Mouse (Mus musculus) bone marrow, adult 2 months (tissue): ENCODE measurements around the gene Prkca. TPM values are rescaled to one million over a fixed set of nuclear protein-coding genes. Genes with fewer than 3 reads are reported as not detected.

Experiments used
- H3K27ac ChIP-seq: fragments of 200-500 bp; 2 replicates; pipeline ENCODE4 v1.5.1; 2012; ENCODE audit warnings: low read depth, mild to moderate bottlenecking, control low read depth, inconsistent platforms, low read length; ENCODE audit not compliant: control insufficient read depth, poor library complexity, insufficient read depth
- H3K4me1 ChIP-seq: fragments of 200-500 bp; 2 replicates; pipeline ENCODE4 v1.6.1; 2011; ENCODE audit warnings: low read length; ENCODE audit not compliant: control insufficient read depth, insufficient read depth
- H3K4me3 ChIP-seq: fragments of 200-500 bp; replicated peaks from 2 replicates; pipeline ENCODE3; 2011; ENCODE audit warnings: mild to moderate bottlenecking, low read depth, low read length, control low read depth; ENCODE audit not compliant: control insufficient read depth
- CTCF ChIP-seq: fragments of 200-500 bp; IDR thresholded peaks from 2 replicates; pipeline ENCODE4 v1.5.1; 2011; ENCODE audit warnings: low read length, control low read depth; ENCODE audit not compliant: control insufficient read depth, insufficient read depth
- POLR2A ChIP-seq: fragments of 200-500 bp; IDR thresholded peaks from 2 replicates; pipeline ENCODE4 v1.6.1; 2011; ENCODE audit warnings: low read depth, mild to moderate bottlenecking, control low read depth, low read length, borderline replicate concordance; ENCODE audit not compliant: control insufficient read depth
- WGBS: fragments of 180-500 bp; shearing (Covaris S2); methylation state at CpG from one replicate; pipeline ENCODE4 v1.1.7; 2018; 5-methylcytosine and 5-hydroxymethylcytosine counted together
- polyA plus RNA-seq: library from polyadenylated mRNA; stranded (reverse); fragments of >200 nt; gene quantifications from 2 replicates; pipeline ENCODE4 v1.2.4, GENCODE M21; 2011; ENCODE audit warnings: low replicate concordance; ENCODE audit not compliant: missing spikeins, insufficient read depth, insufficient read length

The Prkca gene
- polyA plus RNA-seq, 1 experiment: 33.8 TPM

GRCm38 (mm10) chr11:108118814-108119213, 224.9 kb downstream of the Prkca start:
- H3K4me1 ChIP-seq: no peaks in the 10 kb centered on the region; the same call in 1 of the 2 replicates
- WGBS: 82% methylated on average over 2 of the region's 2 CpGs
- TF ChIP-seq CTCF (no peak), POLR2A (no peak)
- no peak overlapping the region for H3K4me3 ChIP-seq
- H3K27ac ChIP-seq: no peak overlapping the region

- no peak overlapping the region for H3K27ac ChIP-seq
- no peaks in the 10 kb centered on the region; the same call in 1 of the 2 replicates for H3K4me1 ChIP-seq
- WGBS: 86% methylated on average over 5 of the region's 5 CpGs
- no peak overlapping the region for H3K4me3 ChIP-seq
- TF ChIP-seq CTCF (no peak), POLR2A (no peak)
These were observed 225.5 kb downstream of the Prkca start for GRCm38 (mm10) chr11:108118221-108118620.

- no peak overlapping the region for H3K4me3 ChIP-seq
- 79% methylated on average over 10 of the region's 10 CpGs for WGBS
- no peaks in the 10 kb centered on the region; the same call in 1 of the 2 replicates for H3K4me1 ChIP-seq
- TF ChIP-seq CTCF (no peak), POLR2A (no peak)
- no peak overlapping the region for H3K27ac ChIP-seq
These were observed 226.2 kb downstream of the Prkca start for GRCm38 (mm10) chr11:108117360-108118050.

- no peak for TF ChIP-seq CTCF
- TF ChIP-seq POLR2A: no peak
- WGBS: 71% methylated on average over 3 of the region's 3 CpGs
These were observed 229.6 kb downstream of the Prkca start for GRCm38 (mm10) chr11:108114091-108114490.

GRCm38 (mm10) chr11:108112437-108112836, 231.3 kb downstream of the Prkca start:
- TF ChIP-seq POLR2A (no peak), CTCF (no peak)
- 78% methylated on average over 3 of the region's 3 CpGs for WGBS
- Histone ChIP-seq H3K27ac (no peak overlapping the region), H3K4me3 (no peak overlapping the region), H3K4me1 (no peaks in the 10 kb centered on the region; the same call in 1 of the 2 replicates)

More at GRCm38 (mm10) chr11:108114091-108114490, 229.6 kb downstream of the Prkca start:
- H3K4me1 ChIP-seq: no peaks in the 10 kb centered on the region; the same call in 1 of the 2 replicates
- no peak overlapping the region for H3K4me3 ChIP-seq
- H3K27ac ChIP-seq: no peak overlapping the region

- Histone ChIP-seq H3K4me3 (no peak overlapping the region), H3K4me1 (no peaks in the 10 kb centered on the region; the same call in 1 of the 2 replicates), H3K27ac (no peak overlapping the region)
- no peak for TF ChIP-seq POLR2A
- no peak for TF ChIP-seq CTCF
- WGBS: 74% methylated on average over 6 of the region's 6 CpGs
These were observed 239.6 kb downstream of the Prkca start for GRCm38 (mm10) chr11:108104085-108104484.

- TF ChIP-seq CTCF (no peak), POLR2A (no peak)
- Histone ChIP-seq H3K27ac (no peak overlapping the region), H3K4me1 (no peaks in the 10 kb centered on the region; the same call in 1 of the 2 replicates), H3K4me3 (no peak overlapping the region)
- WGBS: 73% methylated on average over 8 of the region's 8 CpGs
These were observed 242.3 kb downstream of the Prkca start for GRCm38 (mm10) chr11:108101280-108101950.

GRCm38 (mm10) chr11:108098306-108098705, 245.4 kb downstream of the Prkca start:
- Histone ChIP-seq H3K4me3 (no peak overlapping the region), H3K4me1 (no peaks in the 10 kb centered on the region; the same call in 1 of the 2 replicates), H3K27ac (no peak overlapping the region)
- no peak for TF ChIP-seq POLR2A
- TF ChIP-seq CTCF: no peak
- 5% methylated on average over 7 of the region's 7 CpGs for WGBS
